Mouse (Mus musculus): ENCODE data around the gene Ptgr2.
"Not testable (repeated sequence)": the region's sequence is repeated elsewhere in the genome, so short reads cannot be mapped to it uniquely, and the experiment has no call there.

Ptgr2 gene

GRCm38 (mm10) chr12:84311306-84311705, 26.3 kb downstream of the Ptgr2 start:
- no peak for DNase-seq

DNA sequence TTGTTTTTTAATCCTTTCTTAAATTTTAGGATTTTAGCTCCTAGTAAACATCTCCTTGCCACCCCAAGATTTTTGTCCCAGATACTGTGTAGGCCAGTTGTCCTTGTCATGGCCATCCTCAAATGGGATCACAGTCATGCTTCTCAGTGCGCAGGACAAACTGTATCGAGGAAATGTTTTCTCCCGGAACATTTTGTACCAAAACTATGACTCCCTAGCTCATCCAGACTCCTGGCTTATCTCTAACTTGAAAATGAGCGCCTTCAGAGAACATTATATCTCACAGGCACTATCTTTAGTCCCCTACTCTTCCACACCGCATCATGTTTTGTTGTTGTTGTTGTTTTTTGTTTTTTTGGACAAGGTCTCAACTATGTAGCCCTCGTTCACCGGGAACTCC, 31.0 kb downstream of the Ptgr2 start:
- no peak for DNase-seq

DNA sequence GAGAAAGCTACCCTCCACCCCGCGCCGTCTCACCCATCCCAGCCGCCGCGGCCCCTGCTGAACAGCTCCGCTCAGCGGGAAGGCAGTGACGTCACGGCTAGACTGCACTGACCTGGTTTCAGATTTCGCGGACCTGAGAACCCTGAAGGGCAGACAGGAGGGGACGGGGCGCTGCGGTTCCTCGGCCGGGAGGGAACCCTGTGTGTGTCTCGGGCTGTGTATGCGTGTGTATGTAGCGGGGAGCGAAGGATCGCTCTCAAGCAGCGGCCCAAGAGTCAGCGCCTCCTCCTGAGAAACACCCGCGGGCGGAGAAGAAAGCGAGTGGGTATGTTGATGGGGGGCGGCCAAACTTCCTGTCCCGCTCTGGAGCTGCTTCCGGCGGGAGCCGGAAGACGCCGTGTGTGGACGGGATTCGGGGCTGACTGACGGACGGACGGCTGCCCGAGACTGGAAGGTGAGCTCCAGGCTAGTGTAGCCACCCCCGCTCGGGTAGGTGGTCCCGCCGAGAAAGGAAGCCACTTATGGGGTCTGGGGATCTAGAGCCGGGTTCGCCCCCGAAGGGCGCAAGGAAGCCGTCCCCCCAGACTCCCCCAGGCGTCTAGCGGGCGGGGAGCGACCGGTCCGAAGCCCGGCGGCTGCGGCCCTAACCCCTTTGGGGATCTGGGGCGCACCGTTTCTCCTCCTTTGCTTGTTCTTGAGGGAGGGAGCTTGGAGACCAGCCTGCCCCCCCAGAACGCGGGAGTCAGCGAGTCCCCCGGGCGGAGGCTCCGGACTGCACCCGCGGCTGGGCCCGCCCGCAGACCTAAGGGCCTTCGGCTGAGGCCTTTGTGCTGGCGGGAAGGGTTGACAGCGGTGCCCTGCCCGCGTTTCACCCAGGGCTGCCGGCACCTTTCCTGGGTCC, 31.9 kb downstream of the Ptgr2 start, which contains the start of gene Zfp410:
TSS of gene Zfp410 (plus strand) at position 132 of the 901 bp plus-strand sequence.
- DNase-seq = peak; percentile 87

- DNase-seq = peak; percentile 49
Measured at GRCm38 (mm10) chr12:84327111-84327512, 42.1 kb downstream of the Ptgr2 start.

GRCm38 (mm10) chr12:84336963-84337625, 52.1 kb downstream of the Ptgr2 start:
- no peak for DNase-seq

DNA sequence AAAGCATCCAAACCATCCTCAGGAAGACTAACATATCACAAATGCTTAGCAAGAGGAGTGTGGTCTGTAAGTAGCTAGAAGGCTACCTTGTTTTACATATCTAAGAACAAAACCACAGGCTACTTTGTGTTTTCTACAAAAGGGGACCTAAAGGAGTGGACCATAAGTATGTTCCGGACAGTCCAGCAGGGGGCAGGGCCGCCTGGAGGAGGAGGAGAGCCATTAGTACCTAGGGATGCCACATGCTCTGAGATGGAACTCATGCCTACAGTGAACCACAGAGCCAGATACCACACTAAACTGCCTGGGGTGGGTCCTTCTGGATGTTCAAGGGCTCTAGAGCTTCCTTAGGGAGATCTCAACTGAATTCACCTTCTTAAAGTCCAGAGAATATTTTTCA, 62.2 kb downstream of the Ptgr2 start:
- DNase-seq = peak; percentile 40

GRCm38 (mm10) chr12:84358699-84359098, 73.7 kb downstream of the Ptgr2 start:
- not testable (repeated sequence) for DNase-seq

- DNase-seq = peak; percentile 97
Measured at GRCm38 (mm10) chr12:84361555-84362489, 76.8 kb downstream of the Ptgr2 start, which contains the start of the genes Coq6 and Fam161b. Gene Coq6 (plus strand): TSS chr12:84361657. Gene Fam161b (minus strand): TSS chr12:84361833.

GRCm38 (mm10) chr12:84362872-84363271, 77.8 kb downstream of the Ptgr2 start:
- no peak for DNase-seq

DNA sequence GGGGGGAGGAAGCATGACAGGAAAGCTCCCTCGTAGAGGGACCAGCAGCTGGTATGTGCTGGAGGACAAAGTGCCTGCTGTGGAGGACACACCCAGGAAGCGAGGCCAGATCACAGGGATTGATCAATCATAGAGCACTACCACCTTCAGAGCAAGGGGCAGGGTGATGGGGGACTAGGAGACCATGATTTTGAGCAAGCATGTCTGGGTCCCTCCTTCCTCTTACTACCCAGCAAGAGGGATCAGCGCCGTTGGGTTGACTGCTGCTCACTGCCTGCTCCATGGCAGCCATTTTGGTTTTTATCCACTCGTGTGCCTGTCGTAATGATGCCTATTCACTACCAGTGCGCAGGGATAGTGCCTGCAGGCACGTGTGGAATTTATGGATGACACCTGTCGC, 79.3 kb downstream of the Ptgr2 start:
- DNase-seq = no peak

DNA sequence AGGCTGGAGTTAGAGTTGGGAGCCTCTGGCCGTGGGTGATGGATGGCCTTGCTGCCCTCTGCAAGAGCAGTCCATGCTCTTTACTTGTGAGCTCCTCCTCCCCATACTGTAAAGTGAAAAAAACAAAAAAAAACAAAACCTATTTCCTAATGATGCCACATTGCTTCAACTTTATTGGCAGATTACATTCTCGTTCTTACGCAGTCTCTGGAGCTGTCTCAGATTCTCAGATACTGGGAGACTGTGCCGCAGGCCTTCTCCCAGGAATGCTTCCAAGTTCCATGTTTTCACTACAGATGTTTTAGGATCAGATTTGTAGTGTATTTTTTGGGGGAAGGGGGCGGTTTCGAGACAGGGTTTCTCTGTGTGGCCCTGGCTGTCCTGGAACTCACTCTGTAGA, 80.1 kb downstream of the Ptgr2 start:
- no peak for DNase-seq
